Mouse (Mus musculus): ENCODE measurements at regions not wholly inside any gene's neighbourhood (a gene's known extent, or its start where the extent isn't known, plus 50 kb on each side); places are given as distances from the start of the nearest gene placed in this dataset.

DNA sequence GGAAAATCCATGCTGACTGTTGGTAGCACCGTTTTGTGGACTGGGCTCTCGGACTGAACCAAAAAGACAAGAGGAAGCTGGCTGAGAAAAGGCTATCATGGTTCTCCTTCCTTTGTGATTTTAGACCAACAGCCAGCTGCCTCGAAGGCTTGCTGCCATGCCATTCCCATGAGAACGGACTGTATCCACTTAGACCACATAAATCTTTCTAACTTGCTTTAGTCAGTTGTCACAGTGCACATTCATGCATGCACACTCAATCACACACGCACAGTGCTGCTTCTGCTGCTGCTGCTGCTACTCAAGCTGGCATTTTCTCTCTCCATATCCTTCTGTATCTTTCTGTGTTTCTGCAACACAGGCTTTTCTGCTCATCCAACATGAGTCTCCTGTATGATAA is 1405.8 kb downstream of the Gsdmc2 start:
- no peak for ATAC-seq (ENCODE audit: extremely low read depth, insufficient number of reproducible peaks, low FRiP score, poor library complexity, severe bottlenecking)

DNA sequence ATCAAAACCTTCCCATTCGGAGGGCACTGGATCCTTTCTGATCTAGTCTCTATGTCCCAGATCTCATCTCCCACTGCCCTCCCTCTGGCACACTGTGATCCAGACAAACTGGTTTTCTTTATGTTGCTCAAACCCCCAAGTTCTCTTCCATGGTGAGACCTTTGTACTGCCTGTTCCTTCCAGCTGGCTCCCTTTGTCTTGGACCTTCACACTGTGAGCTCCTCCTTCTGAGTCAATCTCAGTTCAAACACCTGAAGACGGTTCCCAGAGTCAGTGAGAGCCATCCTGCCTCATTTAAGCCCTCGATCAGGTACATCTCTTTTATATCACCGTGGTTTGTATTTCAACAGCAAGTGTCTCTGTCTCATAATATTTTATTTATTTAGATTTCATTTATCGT is 1408.3 kb downstream of the Gsdmc2 start:
- ATAC-seq (ENCODE audit: extremely low read depth, insufficient number of reproducible peaks, low FRiP score, poor library complexity, severe bottlenecking): no peak

DNA sequence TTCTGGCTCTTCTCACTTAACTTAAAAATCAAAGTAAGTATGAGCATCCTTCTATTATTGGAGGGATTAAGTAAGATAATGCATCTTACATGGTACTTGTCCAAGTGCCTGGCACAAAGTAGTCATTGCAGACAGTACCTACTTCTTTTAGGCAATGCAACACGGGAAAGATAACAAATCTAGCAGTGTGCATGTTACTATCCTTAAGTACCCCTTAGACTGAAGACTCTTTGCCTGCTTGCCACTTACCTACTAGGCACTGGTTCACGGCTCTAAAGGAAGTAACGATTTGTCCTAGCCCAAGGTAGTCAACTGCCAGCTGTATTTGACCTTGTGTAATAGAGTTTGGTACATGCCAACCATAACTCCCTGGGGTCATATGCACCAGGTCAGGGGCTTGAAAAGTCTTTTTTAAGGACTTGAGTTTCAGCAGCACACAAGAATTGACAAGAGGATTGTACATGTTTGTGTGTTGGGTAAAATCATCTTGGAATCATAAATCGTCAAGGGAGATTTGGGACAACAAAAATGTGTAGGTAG is 1409.8 kb downstream of the Gsdmc2 start:
- ATAC-seq (ENCODE audit: extremely low read depth, insufficient number of reproducible peaks, low FRiP score, poor library complexity, severe bottlenecking): no peak

DNA sequence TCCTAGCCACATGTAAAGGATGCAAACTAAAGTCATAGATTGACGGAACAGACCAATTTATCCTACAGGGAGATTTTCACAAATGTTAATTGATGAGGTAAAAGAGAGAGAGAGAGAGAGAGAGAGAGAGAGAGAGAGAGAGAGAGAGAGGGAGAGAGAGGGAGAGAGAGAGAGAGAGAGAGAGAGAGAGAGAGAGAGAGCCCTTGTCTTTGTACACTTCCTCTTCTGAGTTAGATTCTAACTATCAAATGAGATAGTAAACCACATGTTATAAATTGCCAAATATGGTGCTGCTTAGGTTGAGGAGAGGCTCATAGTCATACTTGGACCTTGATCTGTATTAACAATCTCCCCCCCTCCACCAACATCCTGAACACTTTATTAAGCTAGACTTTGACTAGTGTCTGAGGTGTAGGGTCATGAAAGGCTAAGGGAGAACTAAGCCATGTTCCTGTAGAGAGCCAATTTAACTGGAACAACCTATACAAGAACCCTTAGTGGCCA is 1412.2 kb downstream of the Gsdmc2 start:
- ATAC-seq (ENCODE audit: extremely low read depth, insufficient number of reproducible peaks, low FRiP score, poor library complexity, severe bottlenecking): no peak

DNA sequence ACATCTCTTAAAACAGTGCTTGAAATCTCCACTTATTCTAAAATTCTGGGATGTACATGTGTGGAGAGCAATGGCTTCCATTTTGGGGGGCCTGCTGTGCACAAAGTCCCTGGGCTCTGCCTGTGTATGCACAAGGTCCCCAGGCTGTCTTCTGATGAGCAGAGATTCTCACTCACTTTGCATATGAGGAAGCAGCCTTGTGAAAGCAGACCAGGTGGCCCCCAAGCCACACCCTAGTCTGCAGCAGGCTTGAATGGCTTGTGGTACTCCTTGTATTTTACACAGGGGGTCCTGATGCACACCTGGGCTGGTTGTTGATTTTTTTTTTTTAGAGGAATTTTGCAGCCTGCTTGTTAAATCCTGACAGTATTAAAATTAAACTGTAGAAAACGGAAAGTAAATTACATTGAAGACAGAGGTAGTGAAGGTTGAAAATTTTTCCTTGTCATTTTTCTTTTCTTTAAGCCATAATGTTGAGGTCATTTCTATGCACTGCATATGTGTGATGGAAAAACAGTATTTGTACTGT is 1413.8 kb downstream of the Gsdmc2 start:
- peak; percentile 90 for ATAC-seq (ENCODE audit: extremely low read depth, insufficient number of reproducible peaks, low FRiP score, poor library complexity, severe bottlenecking)

DNA sequence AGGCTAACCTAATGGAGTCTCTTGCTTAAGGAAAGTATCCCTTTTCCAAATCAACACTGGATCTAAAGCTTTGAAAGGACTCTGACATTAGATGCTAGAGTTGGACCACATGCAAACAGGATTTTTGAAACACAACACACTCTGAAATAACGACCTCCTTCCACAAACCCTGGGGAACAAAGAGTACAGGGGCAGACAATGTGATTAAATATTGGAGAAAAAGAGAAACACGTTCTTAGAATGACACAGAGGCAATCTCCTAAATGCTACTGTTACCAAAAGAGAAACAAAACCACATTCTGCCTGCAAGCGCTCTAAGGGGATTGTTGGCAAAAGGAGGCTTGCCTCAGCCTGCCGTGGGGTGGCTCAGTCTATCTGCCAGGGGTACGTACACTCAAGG is 1422.0 kb downstream of the Gsdmc2 start:
- ATAC-seq (ENCODE audit: extremely low read depth, insufficient number of reproducible peaks, low FRiP score, poor library complexity, severe bottlenecking): no peak

DNA sequence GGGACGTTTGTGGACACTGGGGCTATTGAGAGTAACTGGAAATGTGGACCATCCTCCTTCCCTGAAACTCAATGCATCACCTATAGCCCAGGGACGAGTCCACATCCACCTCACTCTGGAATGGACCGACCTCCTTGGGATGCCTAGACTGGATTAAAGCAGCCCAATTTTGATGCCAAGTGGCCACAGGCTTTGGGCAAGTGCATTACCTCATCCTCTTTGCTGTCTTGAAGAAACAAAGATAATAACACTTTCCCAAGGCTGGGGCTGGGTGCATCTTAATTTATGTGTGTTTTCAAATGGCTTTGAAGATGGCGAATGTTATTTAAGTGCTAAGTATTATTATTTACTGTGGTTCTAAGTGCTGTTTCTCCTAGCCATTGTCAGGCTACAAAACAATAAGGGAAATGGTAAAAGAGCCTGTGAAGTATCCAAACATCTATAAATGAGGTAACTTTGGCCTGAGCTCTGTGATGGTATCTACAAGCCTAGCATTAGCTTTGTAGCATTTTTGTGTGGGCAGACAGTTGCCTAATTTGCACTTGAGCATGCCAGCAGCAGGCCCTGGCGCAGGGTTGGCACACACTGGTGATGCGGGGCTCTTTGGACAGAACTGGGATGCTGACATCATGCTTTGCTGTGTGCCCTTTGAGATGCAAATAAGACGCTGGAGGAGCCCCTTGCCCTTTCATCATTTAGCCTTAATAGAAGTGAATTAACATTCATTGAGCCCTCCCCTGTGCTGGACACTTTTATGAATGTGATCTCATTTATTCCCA is 1423.7 kb downstream of the Gsdmc2 start:
- ATAC-seq (ENCODE audit: extremely low read depth, insufficient number of reproducible peaks, low FRiP score, poor library complexity, severe bottlenecking): no peak

DNA sequence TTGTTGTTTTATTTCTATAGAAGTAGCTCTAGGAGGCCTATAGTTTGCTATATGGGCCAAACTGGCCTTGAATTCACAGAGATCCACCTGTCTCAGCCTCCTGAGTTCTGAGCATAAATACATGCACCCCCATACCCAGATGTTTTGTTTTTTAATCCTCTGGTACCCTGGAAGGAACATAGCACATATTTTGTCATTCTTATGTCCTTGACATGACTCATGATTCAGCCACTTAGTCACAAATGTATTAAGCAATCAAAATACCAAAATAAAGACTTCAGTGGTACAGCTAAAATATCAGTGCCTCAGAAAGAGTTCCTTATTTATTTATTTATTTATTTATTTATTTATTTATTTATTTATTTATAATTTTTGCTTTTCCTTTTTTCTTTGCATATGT is 1428.3 kb downstream of the Gsdmc2 start:
- no peak for ATAC-seq (ENCODE audit: extremely low read depth, insufficient number of reproducible peaks, low FRiP score, poor library complexity, severe bottlenecking)

DNA sequence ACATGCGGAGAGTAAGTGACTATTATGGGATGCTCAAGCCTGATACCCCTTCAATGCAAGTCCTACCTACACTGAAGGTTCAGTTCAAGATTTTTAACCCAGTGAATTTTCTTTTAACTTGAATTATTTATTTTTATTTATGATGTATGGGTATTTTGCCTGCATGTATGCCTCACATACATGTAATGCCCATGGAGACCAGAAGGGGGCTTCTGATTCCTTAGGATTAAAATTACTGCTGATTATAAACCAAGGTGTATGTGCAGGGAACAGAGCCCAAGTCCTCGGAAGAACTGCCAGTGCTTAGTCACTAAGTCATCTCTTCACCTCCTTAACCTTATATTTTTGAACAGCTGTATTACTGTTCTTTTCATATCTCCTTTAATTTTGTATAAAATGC is 1431.3 kb downstream of the Gsdmc2 start:
- ATAC-seq (ENCODE audit: extremely low read depth, insufficient number of reproducible peaks, low FRiP score, poor library complexity, severe bottlenecking): no peak

DNA sequence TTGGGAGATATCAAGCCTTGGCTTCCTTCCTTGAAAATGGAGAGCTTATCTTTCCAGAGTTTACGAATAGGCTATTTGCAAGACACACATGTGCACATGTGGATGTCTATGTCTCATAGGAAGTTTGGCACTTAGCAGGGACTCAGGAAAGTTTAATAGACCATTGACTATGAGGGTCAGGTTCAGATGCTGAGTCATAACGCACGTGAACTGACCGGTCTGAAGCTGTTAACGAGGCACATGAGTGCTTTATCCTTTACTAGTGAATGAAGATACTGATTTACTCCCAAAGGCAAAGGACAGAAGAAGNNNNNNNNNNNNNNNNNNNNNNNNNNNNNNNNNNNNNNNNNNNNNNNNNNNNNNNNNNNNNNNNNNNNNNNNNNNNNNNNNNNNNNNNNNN is 1442.8 kb downstream of the Gsdmc2 start:
- no peak for ATAC-seq (ENCODE audit: extremely low read depth, insufficient number of reproducible peaks, low FRiP score, poor library complexity, severe bottlenecking)

DNA sequence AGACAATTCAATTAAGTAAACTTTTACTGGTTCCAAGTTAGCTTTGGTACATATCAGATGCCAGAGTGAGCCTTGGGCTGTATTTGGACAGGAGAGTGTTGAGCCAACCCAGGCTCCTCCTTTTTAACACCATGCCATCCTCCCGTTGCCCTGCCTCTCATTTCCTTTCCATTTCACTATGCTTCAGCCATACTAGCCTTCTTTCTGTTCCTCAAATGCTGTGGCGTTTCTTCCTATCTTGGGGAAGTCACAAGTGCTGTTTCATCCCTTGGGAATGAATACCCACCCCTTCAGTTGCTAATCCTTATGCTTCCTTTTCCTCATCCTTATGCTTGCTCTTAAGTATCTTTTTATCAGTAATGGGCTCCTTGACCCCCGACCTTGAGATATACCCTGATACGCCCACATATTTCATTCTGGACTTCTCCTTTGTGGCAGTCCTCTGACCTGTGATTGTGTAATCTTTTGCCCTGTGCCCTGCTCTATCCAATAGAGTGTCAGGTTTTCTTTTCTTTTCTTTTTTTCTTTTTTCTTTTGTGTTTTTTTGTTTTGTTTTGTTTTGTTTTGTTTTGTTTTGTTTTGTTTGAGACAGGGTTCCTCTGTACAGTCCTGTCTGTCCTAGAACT is 1443.9 kb downstream of the Gsdmc2 start:
- 0 out of 2 replicates have a peak, but pooled peaks have one; percentile 19 for ATAC-seq (ENCODE audit: extremely low read depth, insufficient number of reproducible peaks, low FRiP score, poor library complexity, severe bottlenecking)

DNA sequence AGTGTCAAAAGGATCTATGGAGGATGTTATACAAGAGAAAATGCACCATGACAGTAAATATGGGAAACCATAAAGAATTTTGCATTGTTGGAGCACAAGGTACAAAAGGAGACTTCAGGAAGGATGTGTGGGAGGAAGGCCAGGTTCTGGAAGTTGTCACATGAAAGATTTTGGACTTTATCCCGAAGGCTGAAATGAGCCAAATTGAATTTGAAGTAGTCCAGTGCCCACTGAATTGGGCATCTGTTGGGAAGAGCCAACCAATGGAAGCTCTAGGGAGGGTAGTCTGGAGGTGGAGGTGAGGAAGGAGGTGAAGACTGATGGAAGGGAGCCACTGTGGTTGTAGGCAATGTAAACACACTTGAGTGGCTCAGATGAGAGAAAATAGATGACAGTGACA is 1445.6 kb downstream of the Gsdmc2 start:
- ATAC-seq (ENCODE audit: extremely low read depth, insufficient number of reproducible peaks, low FRiP score, poor library complexity, severe bottlenecking): no peak

DNA sequence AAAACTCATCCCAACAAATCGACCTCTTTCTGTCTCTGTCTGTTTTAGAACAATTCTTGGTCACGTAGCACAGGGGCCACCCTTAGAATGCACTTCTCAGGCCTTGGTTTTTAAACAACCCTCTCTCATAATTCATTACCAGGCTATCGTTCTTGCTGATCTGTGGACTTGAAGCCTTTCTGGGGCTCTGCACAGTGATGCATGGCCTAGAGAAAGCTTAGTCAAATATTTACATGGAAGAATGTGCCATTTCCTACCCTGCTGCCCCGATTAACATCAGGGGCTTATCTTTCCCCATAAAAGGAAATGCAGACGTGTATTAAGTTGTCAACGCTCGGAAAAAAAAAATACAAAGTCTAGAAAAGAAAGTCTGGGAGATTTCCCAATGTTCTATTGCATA is 1448.0 kb downstream of the Gsdmc2 start:
- ATAC-seq (ENCODE audit: extremely low read depth, insufficient number of reproducible peaks, low FRiP score, poor library complexity, severe bottlenecking): no peak

DNA sequence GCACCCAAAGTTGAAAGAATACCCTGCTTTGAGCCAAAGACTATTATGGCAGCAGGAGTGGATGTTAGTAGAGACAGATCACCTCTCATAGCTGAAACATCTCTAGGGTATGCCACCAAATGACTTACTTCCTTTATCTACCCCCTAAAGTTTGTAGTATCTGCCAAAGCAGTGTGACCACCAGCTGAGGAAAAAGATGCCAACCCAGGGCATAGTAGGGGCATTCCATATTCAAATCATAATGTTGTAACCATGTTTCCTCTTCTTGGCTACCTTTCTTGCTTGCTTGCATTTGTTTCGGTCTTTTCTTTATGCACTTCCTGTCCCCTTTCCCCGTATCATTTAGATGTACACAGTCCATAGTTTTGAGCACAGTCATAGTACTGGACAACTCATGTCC is 1449.6 kb downstream of the Gsdmc2 start:
- ATAC-seq (ENCODE audit: extremely low read depth, insufficient number of reproducible peaks, low FRiP score, poor library complexity, severe bottlenecking): peak; percentile 56; the same call in 1 of the 2 replicates

DNA sequence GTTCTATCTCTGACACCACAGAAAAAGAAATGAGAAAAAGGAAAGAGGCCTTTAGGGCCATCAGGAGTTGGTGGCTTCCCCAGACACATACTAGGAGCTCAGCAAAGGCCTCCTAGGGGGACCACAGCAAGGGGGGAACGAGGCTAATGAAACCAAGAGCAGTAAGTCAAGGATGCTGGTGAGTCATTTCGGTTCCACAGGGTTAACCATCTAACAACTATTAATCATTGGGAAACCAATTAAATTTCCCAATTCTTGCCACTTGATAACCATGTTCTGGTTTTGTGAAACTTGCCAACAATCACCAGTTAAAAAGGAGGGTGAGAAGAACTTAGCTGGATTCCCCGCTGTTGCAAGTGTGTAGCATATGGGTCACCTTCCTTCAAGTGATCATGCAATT is 1451.6 kb downstream of the Gsdmc2 start:
- ATAC-seq (ENCODE audit: extremely low read depth, insufficient number of reproducible peaks, low FRiP score, poor library complexity, severe bottlenecking): no peak

DNA sequence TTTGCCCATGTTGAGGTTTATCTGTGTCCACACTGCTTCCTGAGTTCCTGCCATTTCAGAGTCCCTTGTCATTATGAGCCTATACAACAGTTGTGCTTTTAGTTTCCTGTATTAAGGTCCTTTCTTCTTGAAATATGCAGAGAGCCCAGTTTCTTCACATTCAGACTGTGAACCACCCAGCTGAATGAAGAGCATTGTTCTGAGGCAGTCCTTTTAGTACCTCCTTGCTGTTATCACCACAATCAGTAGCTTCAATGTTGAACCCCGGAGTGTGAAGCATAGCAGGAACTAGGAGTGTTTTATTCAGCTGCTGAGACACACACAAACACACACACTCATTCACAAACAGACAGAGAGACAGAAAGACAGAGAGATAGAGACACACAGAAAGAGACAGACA is 1452.1 kb downstream of the Gsdmc2 start:
- no peak for ATAC-seq (ENCODE audit: extremely low read depth, insufficient number of reproducible peaks, low FRiP score, poor library complexity, severe bottlenecking)

DNA sequence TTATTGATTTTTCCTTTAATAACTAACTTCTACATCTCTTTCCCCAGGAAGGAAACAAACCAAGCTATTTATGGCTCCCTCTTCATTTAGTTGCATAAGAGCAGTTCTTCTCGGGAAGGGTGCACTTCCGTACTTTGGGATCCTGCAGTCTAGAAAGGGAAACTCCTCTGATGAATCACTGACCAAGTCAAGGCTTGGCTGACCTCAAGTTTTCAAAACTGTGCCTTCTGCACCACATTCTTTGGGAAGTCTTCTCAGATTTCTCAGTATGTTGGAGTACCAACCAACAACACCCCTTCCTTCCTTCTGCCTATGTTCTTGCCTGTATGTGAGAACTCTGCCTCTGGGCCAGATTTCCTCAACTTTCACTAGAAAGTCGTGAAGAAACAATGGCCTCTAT is 1452.6 kb downstream of the Gsdmc2 start:
- ATAC-seq (ENCODE audit: extremely low read depth, insufficient number of reproducible peaks, low FRiP score, poor library complexity, severe bottlenecking): no peak

DNA sequence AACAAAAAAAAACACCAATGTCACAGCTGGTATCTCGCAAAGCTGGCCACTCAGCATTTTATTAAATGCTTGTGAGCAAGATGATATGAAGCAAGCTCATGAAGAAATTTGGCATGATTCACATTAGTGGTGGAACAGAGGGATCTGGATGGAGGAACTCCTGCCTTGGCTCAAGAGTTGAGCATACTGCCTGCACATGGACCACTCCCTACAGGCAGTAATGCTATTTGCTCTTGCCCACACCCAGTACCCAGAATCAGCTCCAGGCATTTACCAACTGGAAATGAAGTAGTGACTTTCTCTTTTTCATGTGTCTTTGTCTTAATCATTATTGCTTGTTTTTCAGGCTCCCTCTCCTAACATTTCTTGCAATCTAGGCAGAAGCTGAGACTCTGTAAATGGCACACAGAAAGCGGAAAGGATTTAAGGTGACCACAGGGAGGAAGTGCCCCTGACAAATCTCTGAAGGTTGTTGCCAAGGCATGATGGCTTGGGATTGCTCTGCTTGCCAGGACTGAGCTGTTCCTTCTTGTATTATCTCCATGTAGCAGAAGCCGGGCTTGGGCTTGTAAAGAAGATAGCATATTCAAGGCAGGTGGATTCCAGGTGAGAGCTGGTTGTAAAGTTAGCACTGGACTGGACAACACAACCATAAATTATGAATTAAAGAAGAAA is 1455.4 kb downstream of the Gsdmc2 start:
- ATAC-seq (ENCODE audit: extremely low read depth, insufficient number of reproducible peaks, low FRiP score, poor library complexity, severe bottlenecking): no peak

DNA sequence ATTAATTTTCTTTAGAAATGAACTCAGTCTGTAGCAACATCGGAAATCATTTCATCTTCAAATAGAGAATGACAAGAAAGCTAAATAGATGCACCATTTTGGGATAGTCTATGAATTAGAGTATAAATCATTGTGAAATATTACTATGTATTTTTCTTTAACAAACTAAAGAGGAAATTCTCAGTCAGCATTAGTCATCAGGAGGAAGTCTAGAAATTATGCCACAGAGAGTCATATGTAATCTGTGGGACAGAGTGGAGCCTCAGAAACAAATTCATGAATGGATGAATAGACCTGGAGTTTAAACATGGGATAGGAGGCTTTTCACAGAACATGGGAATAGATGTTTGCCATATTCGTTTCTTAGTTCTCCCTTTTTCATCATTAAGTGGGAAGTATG is 1459.4 kb upstream of the A1bg start:
- no peak for ATAC-seq (ENCODE audit: extremely low read depth, insufficient number of reproducible peaks, low FRiP score, poor library complexity, severe bottlenecking)

DNA sequence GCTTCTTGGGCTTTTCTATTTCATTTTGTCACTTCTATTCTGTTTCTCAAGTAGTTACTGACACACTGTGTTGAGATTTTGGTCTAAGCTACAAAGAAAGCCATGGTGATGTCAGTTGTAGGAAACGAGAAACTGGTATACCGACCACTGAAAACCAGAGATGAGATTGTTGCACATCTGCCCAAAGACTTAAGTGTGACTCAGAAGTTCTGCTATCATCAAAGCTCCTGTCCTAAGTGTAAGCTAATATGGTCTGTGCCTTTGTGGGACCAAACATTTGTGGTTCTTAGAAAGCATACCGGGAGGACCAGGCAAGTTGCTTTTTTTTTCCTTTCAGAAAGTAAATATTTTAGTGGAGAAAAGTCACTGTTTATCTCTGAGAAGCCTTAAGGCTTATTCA is 1451.8 kb upstream of the A1bg start:
- ATAC-seq (ENCODE audit: extremely low read depth, insufficient number of reproducible peaks, low FRiP score, poor library complexity, severe bottlenecking): no peak

All from neutrophil, adult 5-6 weeks (primary cell).